Mouse (Mus musculus) common myeloid progenitor, adult 5-6 weeks (primary cell): ENCODE results near the gene Ankrd34b. TPM values are rescaled to one million over a fixed set of nuclear protein-coding genes. Genes with fewer than 3 reads are reported as not detected.

Source experiments
- ATAC-seq: replicated peaks from 2 replicates; pipeline ENCODE4 v1.8.0; 2016; ENCODE audit warnings: low read depth, mild to moderate bottlenecking, moderate TSS enrichment, inconsistent platforms; ENCODE audit not compliant: poor library complexity, severe bottlenecking
- total RNA-seq: library from RNA; stranded (forward); fragments of 200-1000, 187-1606 nt; gene quantifications from 2 replicates; pipeline ENCODE4 v1.2.3, GENCODE M21; 2017

The Ankrd34b gene
- total RNA-seq, result not detected in 2 replicates

- ATAC-seq, result peak; percentile 60
Observed at GRCm38 (mm10) chr13:92425758-92426264, at the start of gene Ankrd34b. Gene Ankrd34b (plus strand): TSS chr13:92425896.

GRCm38 (mm10) chr13:92387367-92387766, 38.3 kb upstream of the Ankrd34b start:
- no peak for ATAC-seq

GRCm38 (mm10) chr13:92393047-92393661, 32.5 kb upstream of the Ankrd34b start:
- no peak for ATAC-seq

- ATAC-seq, result no peak
Observed at GRCm38 (mm10) chr13:92398491-92399384, 27.0 kb upstream of the Ankrd34b start.

DNA sequence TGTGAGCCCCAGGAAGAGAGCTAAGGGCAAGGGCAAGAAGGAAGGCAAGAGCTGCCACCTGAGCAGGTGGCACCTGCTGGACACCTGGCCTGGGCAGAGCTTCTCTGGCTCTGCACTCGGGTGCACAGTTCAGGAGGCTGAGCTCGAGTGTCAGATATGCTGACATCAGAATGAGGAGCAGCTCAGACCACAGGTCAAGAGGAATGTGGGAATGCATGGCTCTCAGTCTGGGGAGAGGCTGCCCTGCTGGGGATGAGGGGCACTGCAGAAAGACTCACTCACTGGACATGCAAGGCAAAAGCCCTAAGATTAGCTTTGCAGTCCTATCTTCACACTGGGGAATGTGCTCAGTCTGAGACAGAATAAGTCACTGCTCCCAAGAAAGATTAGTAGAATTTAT, 23.6 kb upstream of the Ankrd34b start:
- no peak for ATAC-seq

- ATAC-seq, result no peak
Observed at GRCm38 (mm10) chr13:92403496-92403895, 22.2 kb upstream of the Ankrd34b start.

GRCm38 (mm10) chr13:92410486-92410885, 15.2 kb upstream of the Ankrd34b start:
- ATAC-seq, result no peak

- no peak for ATAC-seq
Observed at GRCm38 (mm10) chr13:92419630-92420029, 6.1 kb upstream of the Ankrd34b start.

DNA sequence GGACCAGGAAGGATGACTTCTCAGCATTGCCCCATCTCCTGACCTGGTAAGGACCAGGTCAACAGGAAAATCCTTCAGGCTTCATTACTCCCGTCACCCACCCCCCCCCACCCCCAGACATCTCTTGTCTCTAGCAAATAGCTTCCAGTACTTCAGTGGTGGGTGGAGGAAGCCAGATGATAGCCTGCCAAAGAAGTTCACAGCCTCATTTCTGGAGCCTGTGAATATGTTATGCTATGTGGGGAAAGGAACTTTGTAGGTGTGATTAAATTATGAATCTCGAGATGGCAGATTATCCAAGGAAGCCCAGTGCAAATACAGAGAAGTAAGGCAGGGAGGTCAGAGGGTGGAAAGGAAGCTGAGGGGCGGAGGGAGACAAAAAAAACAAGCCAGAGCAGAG, 2.0 kb upstream of the Ankrd34b start:
- ATAC-seq, result no peak

- 0 out of 2 replicates have a peak, but pooled peaks have one; percentile 6 for ATAC-seq
Observed at GRCm38 (mm10) chr13:92426294-92427051, 777 bp downstream of the Ankrd34b start.

DNA sequence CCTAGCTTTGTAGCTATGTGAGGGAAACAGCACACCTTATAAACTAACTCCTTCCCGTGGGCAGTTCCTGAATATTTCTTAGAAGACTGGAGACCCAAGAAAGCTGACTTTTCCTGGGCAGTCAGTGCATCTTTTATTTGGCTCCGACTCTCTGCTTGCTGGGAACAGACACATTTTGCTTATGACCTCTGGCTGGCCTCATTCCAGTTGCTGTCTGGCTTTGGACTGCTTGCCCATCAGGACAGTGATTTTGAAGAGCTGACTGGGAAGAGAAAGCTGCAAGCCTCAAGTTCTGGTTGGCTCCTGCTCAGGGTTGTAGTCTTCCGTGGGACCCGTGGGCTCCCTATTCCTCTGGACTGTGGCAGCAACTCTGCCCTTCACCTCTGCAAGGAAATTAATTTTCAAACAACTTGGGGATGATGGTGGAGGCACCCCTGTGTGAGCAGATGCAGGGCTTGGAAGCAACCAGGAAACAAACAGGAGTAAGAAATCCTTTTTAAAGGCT, 1.7 kb downstream of the Ankrd34b start:
- ATAC-seq, result no peak

GRCm38 (mm10) chr13:92438656-92439055, 13.0 kb downstream of the Ankrd34b start:
- no peak for ATAC-seq

GRCm38 (mm10) chr13:92440286-92440685, 14.6 kb downstream of the Ankrd34b start:
- ATAC-seq, result no peak

DNA sequence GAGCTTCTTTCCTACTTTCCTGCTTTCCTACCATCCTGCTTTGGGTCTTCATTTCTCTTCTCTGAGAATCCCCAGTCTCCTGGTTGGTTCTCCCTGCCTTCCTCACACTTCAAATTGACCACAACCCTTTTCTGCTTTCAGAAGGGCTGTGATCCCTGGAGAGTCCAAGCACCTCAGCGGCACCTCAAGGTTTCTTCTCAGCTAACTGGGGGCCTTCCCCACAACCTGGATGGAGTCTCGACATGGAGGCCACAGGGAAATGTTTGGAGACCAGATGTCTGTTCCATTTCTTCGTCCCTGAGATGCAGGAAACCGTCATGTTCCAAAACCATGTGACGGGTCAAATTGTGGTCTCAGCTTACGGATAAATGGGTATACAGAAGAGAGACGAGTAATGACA, 21.2 kb downstream of the Ankrd34b start:
- ATAC-seq, result no peak

DNA sequence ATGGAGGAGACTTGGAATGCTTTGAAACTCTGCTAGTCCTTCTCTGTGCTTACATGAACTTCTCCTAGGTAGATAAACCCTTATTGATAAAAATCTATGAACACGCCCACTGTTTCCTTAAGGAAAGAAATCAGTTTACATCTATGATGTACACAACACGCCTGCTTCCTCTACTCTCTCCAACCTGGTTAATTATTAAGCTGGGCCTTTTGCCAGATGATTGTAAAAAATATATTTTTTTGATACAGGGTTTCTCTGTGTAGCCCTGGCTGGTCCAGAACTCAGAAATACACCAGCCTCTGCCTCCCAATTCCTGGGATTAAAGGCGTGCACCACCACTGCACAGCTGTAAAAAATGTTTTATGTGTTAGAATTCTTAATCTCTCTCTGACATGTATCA, 39.0 kb downstream of the Ankrd34b start:
- no peak for ATAC-seq

- no peak for ATAC-seq
Observed at GRCm38 (mm10) chr13:92467891-92468290, 42.2 kb downstream of the Ankrd34b start.

- ATAC-seq, result no peak
Observed at GRCm38 (mm10) chr13:92469381-92469780, 43.7 kb downstream of the Ankrd34b start.

DNA sequence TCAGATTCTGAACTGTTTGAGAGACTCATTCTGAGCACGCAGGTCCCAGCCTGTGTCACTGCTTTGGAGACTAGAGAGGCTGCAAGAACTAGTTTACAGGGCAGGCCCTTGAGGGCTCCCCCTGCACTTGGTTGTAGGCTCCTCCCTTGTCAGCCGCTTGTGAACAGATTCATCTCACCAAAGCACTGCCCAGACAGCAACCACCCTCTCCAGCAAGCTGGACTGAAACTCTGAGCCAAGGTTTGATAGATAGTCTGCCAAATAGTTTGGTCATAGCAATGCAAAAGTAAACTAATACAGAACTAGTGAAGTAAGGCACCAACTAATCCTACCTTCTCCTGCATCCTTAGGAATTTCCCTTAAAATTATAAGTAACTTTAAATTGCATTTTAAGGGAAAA, 44.5 kb downstream of the Ankrd34b start:
- ATAC-seq, result no peak

DNA sequence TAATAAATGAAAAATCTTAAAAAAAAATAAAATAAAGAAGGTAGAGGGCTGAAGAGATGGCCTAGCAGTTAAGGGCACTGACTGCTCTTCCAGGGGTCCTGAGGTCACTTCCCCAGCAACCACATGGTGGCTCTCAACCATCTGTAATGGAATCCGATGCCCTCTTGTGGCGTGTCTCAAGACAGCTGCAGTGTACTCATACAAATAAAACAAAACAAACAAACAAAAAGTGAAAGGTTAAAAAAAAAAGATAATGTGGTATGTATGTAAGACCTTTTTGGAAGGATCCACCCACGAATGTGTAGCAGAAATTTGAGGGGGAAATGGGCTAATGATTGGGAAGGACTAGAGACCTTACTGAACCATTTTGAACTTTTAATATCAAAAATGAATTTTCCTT, 57.7 kb downstream of the Ankrd34b start:
- ATAC-seq, result peak; percentile 51

- ATAC-seq, result peak; percentile 100
Observed at GRCm38 (mm10) chr13:92483852-92484463, 58.3 kb downstream of the Ankrd34b start, which contains the start of gene Fam151b. Gene Fam151b (minus strand): TSS chr13:92484015.
